14 mouse cellular contexts compared by ENCODE assay signal in genomic region chr11:77753469-77753868, GRCm38 (mm10). TPM values are rescaled to one million over a fixed set of nuclear protein-coding genes. Genes with fewer than 3 reads are reported as not detected.
"Had no signal": no experiment of that assay in that cellular context is flagged by ENCODE, and none has a peak within 500 bp of the region (broad histone marks: within the 10 kb centered on the region; RNA-seq: fewer than 3 reads in every experiment).

No protein-coding gene starts in this region.

- H3K9me3 ChIP-seq: intestine, embryonic 15.5 days; limb, embryonic 10.5 days; midbrain, embryonic 12.5 days had no signal

- H3K36me3 ChIP-seq: intestine, embryonic 15.5 days; limb, embryonic 10.5 days; midbrain, embryonic 12.5 days had no signal

- ATAC-seq: intestine, embryonic 15.5 days had no signal

- DNase-seq: kidney, adult 18-20 months; kidney, postnatal 10 days; lung, embryonic 14.5 days; lung, postnatal 10 days; lung, postnatal 4 days; right cerebral cortex, postnatal 25 days; thymus, postnatal 4 days had no signal

- H3K4me3 ChIP-seq: intestine, embryonic 15.5 days; limb, embryonic 10.5 days; midbrain, embryonic 12.5 days had no signal

- H3K27ac ChIP-seq: intestine, embryonic 15.5 days; limb, embryonic 10.5 days; midbrain, embryonic 12.5 days; stomach, postnatal 0 days had no signal

- H3K4me1 ChIP-seq: intestine, embryonic 15.5 days had no signal

- H3K9ac ChIP-seq: intestine, embryonic 15.5 days; lung, embryonic 14.5 days; midbrain, embryonic 12.5 days had no signal

- H3K4me2 ChIP-seq: intestine, embryonic 15.5 days; lung, embryonic 14.5 days; midbrain, embryonic 12.5 days had no signal

- H3K27me3 ChIP-seq: intestine, embryonic 15.5 days had no signal

RNA-seq across cellular contexts. Expression of gene Cryba1, which starts 28.4 kb away (rescaled TPM):
- polyA plus RNA-seq: intestine, embryonic 15.5 days; kidney, embryonic 14.5 days; large intestine, adult 2 months; limb, embryonic 10.5 days; limb, embryonic 14.5 days; lung, embryonic 14.5 days; stomach, postnatal 0 days had no signal
